Mouse (Mus musculus) kidney, embryonic 15.5 days (tissue): ENCODE measurements at regions not wholly inside any gene's neighbourhood (a gene's known extent, or its start where the extent isn't known, plus 50 kb on each side); places are given as distances from the start of the nearest gene placed in this dataset.

Experiments
- ATAC-seq: fragments of 200-750 bp; cut with Nextera tagmentation; replicated peaks from 2 replicates; pipeline ENCODE4 v1.8.0; 2017; ENCODE audit warnings: moderate TSS enrichment; ENCODE audit not compliant: low FRiP score
- H3K27ac ChIP-seq: fragments of 300-500 bp; sonication (generic); 2 replicates; pipeline ENCODE4 v1.5.1; 2015; ENCODE audit warnings: mild to moderate bottlenecking, inconsistent platforms
- H3K27me3 ChIP-seq: fragments of 300-500 bp; sonication (generic); 2 replicates; pipeline ENCODE4 v1.6.1; 2015; ENCODE audit warnings: inconsistent platforms
- H3K36me3 ChIP-seq: fragments of 300-500 bp; sonication (generic); 2 replicates; pipeline ENCODE4 v1.6.1; 2015; ENCODE audit warnings: inconsistent platforms
- H3K4me1 ChIP-seq: fragments of 300-500 bp; sonication (generic); 2 replicates; pipeline ENCODE4 v1.6.1; 2015; ENCODE audit warnings: inconsistent platforms
- H3K4me2 ChIP-seq: fragments of 300-500 bp; sonication (generic); 2 replicates; pipeline ENCODE4 v1.6.1; 2015; ENCODE audit warnings: moderate library complexity, mild to moderate bottlenecking, inconsistent platforms
- H3K4me3 ChIP-seq: fragments of 300-500 bp; sonication (generic); replicated peaks from 2 replicates; pipeline ENCODE4 v1.5.1; 2015; ENCODE audit warnings: mild to moderate bottlenecking, inconsistent platforms
- H3K9ac ChIP-seq: fragments of 300-500 bp; sonication (generic); 2 replicates; pipeline ENCODE4 v1.6.1; 2015; ENCODE audit warnings: mild to moderate bottlenecking, inconsistent platforms
- H3K9me3 ChIP-seq: fragments of 300-500 bp; sonication (generic); replicated peaks from 2 replicates; pipeline ENCODE4 v1.6.1; 2016; ENCODE audit warnings: inconsistent platforms
- WGBS: fragments of 180-500 bp; shearing (Covaris S2); methylation state at CpG from one replicate; pipeline ENCODE4 v1.1.7; 2015; ENCODE audit warnings: mixed read lengths; 5-methylcytosine and 5-hydroxymethylcytosine counted together

GRCm38 (mm10) chr14:106010961-106011360, 95.0 kb upstream of the Trim52 start:
- no peaks in the 10 kb centered on the region for H3K36me3 ChIP-seq
- H3K9ac ChIP-seq, result no peak overlapping the region
- 87% methylated on average over 6 of the region's 6 CpGs for WGBS
- H3K27me3 ChIP-seq, result no peaks in the 10 kb centered on the region
- H3K4me3 ChIP-seq, result no peak overlapping the region
- ATAC-seq, result no peak
- no peak overlapping the region for H3K4me2 ChIP-seq
- 0 out of 2 replicates have a peak, but pooled peaks cover 2% of the 10 kb centered on the region for H3K4me1 ChIP-seq
- no peaks in the 10 kb centered on the region; the same call in 1 of the 2 replicates for H3K9me3 ChIP-seq
- no peak overlapping the region for H3K27ac ChIP-seq

- no peak overlapping the region for H3K27ac ChIP-seq
- H3K4me3 ChIP-seq, result no peak overlapping the region
- 0 out of 2 replicates have a peak, but pooled peaks cover 2% of the 10 kb centered on the region for H3K4me1 ChIP-seq
- H3K9me3 ChIP-seq, result no peaks in the 10 kb centered on the region; the same call in 1 of the 2 replicates
- no peaks in the 10 kb centered on the region for H3K27me3 ChIP-seq
- WGBS, result 71% methylated on average over 6 of the region's 6 CpGs
- H3K9ac ChIP-seq, result no peak overlapping the region
- no peak for ATAC-seq
- H3K4me2 ChIP-seq, result no peak overlapping the region
- no peaks in the 10 kb centered on the region for H3K36me3 ChIP-seq
These were observed 94.0 kb upstream of the Trim52 start for GRCm38 (mm10) chr14:106011991-106012427.

- Histone ChIP-seq H3K9me3 (no peaks in the 10 kb centered on the region), H3K27ac (no peak overlapping the region), H3K4me2 (no peak overlapping the region), H3K4me1 (no peaks in the 10 kb centered on the region), H3K27me3 (no peaks in the 10 kb centered on the region), H3K9ac (no peak overlapping the region), H3K4me3 (no peak overlapping the region), H3K36me3 (no peaks in the 10 kb centered on the region)
- 87% methylated on average over 7 of the region's 7 CpGs for WGBS
- ATAC-seq, result no peak
These were observed 83.2 kb upstream of the Trim52 start for GRCm38 (mm10) chr14:106022806-106023205.

GRCm38 (mm10) chr14:106026815-106027214, 79.2 kb upstream of the Trim52 start:
- H3K36me3 ChIP-seq, result no peaks in the 10 kb centered on the region
- no peak for ATAC-seq
- 79% methylated on average over 4 of the region's 4 CpGs for WGBS
- H3K27ac ChIP-seq, result no peak overlapping the region
- H3K27me3 ChIP-seq, result no peaks in the 10 kb centered on the region
- H3K4me1 ChIP-seq, result no peaks in the 10 kb centered on the region
- 0 out of 2 replicates have a peak, but pooled peaks cover 4% of the 10 kb centered on the region for H3K9me3 ChIP-seq
- no peak overlapping the region for H3K4me2 ChIP-seq
- H3K4me3 ChIP-seq, result no peak overlapping the region
- H3K9ac ChIP-seq, result no peak overlapping the region

- no peaks in the 10 kb centered on the region for H3K36me3 ChIP-seq
- H3K9me3 ChIP-seq, result 0 out of 2 replicates have a peak, but pooled peaks cover 4% of the 10 kb centered on the region
- H3K9ac ChIP-seq, result no peak overlapping the region
- WGBS, result 71% methylated on average over 5 of the region's 5 CpGs
- no peak overlapping the region for H3K4me2 ChIP-seq
- no peaks in the 10 kb centered on the region for H3K27me3 ChIP-seq
- no peak overlapping the region for H3K27ac ChIP-seq
- H3K4me3 ChIP-seq, result no peak overlapping the region
- H3K4me1 ChIP-seq, result no peaks in the 10 kb centered on the region
- 0 out of 2 replicates have a peak, but pooled peaks have one; percentile 40 for ATAC-seq
These were observed 78.3 kb upstream of the Trim52 start for GRCm38 (mm10) chr14:106027686-106028085.

GRCm38 (mm10) chr14:106031094-106031493, 74.9 kb upstream of the Trim52 start:
- WGBS, result 100% methylated on average over 1 of the region's 1 CpGs
- H3K9me3 ChIP-seq, result 0 out of 2 replicates have a peak, but pooled peaks cover 4% of the 10 kb centered on the region
- H3K4me1 ChIP-seq, result no peaks in the 10 kb centered on the region
- no peak overlapping the region for H3K4me2 ChIP-seq
- H3K4me3 ChIP-seq, result no peak overlapping the region
- H3K9ac ChIP-seq, result no peak overlapping the region
- ATAC-seq, result no peak
- H3K27me3 ChIP-seq, result no peaks in the 10 kb centered on the region
- H3K36me3 ChIP-seq, result no peaks in the 10 kb centered on the region
- no peak overlapping the region for H3K27ac ChIP-seq

GRCm38 (mm10) chr14:106033793-106034192, 72.2 kb upstream of the Trim52 start:
- Histone ChIP-seq H3K4me3 (no peak overlapping the region), H3K4me1 (no peaks in the 10 kb centered on the region), H3K9me3 (0 out of 2 replicates have a peak, but pooled peaks cover 2% of the 10 kb centered on the region), H3K9ac (no peak overlapping the region), H3K36me3 (no peaks in the 10 kb centered on the region), H3K27me3 (no peaks in the 10 kb centered on the region), H3K27ac (no peak overlapping the region), H3K4me2 (no peak overlapping the region)
- no peak for ATAC-seq
- WGBS, result 70% methylated on average over 2 of the region's 2 CpGs

- no peaks in the 10 kb centered on the region for H3K4me1 ChIP-seq
- no peak for ATAC-seq
- WGBS, result 81% methylated on average over 10 of the region's 10 CpGs
These were observed 70.9 kb upstream of the Trim52 start for GRCm38 (mm10) chr14:106034933-106035665.

GRCm38 (mm10) chr14:106044274-106044673, 61.7 kb upstream of the Trim52 start:
- WGBS, result 84% methylated on average over 1 of the region's 1 CpGs
- Histone ChIP-seq H3K4me3 (no peak overlapping the region), H3K4me1 (no peaks in the 10 kb centered on the region), H3K9me3 (no peaks in the 10 kb centered on the region), H3K27ac (no peak overlapping the region), H3K4me2 (no peak overlapping the region), H3K9ac (no peak overlapping the region), H3K27me3 (no peaks in the 10 kb centered on the region), H3K36me3 (no peaks in the 10 kb centered on the region)
- no peak for ATAC-seq

More at GRCm38 (mm10) chr14:106034933-106035665, 70.9 kb upstream of the Trim52 start:
- H3K27me3 ChIP-seq, result no peaks in the 10 kb centered on the region
- no peaks in the 10 kb centered on the region for H3K36me3 ChIP-seq
- no peak overlapping the region for H3K4me3 ChIP-seq
- H3K27ac ChIP-seq, result no peak overlapping the region
- no peaks in the 10 kb centered on the region for H3K9me3 ChIP-seq
- H3K9ac ChIP-seq, result no peak overlapping the region
- H3K4me2 ChIP-seq, result no peak overlapping the region

- Histone ChIP-seq H3K9me3 (no peaks in the 10 kb centered on the region), H3K27ac (no peak overlapping the region), H3K9ac (no peak overlapping the region), H3K27me3 (no peaks in the 10 kb centered on the region), H3K36me3 (no peaks in the 10 kb centered on the region), H3K4me1 (no peaks in the 10 kb centered on the region), H3K4me2 (no peak overlapping the region), H3K4me3 (no peak overlapping the region)
- no peak for ATAC-seq
- 75% methylated on average over 1 of the region's 1 CpGs for WGBS
These were observed 55.8 kb upstream of the Trim52 start for GRCm38 (mm10) chr14:106050231-106050630.

- WGBS, result 41% methylated on average over 6 of the region's 6 CpGs
- Histone ChIP-seq H3K9ac (no peak overlapping the region), H3K9me3 (no peaks in the 10 kb centered on the region), H3K4me2 (no peak overlapping the region), H3K27me3 (no peaks in the 10 kb centered on the region), H3K36me3 (no peaks in the 10 kb centered on the region), H3K4me3 (no peak overlapping the region), H3K27ac (0 out of 2 replicates have a peak overlapping the region, but pooled peaks have one; percentile 27), H3K4me1 (no peaks in the 10 kb centered on the region)
- ATAC-seq, result 0 out of 2 replicates have a peak, but pooled peaks have one; percentile 29
These were observed 53.1 kb upstream of the Trim52 start for GRCm38 (mm10) chr14:106052585-106053551.
